Mouse (Mus musculus): ENCODE measurements around the gene Ddx6.

Gene Ddx6

GRCm38 (mm10) chr9:44643103-44643502 lies 38.4 kb downstream of the Ddx6 start:
- DNase-seq: no peak

DNA sequence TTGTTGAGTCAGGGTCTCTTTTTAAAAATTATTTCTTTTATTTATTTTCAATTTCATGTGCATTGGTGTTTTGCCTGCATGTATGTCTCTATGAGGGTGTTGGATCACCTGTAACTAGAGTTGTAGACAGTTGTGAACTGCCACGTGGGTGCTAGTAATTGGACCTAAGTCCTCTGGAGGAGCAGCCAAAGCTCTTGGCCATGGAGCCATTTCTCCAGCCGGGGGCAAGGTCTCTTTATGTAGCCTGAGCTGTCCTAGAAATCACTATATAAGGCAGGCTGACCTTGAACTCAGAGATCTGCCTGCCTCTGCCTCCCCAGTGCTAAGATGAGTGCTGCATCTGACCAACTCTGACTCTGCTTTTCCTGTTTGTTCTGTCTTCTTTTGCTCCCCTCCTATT lies 39.5 kb downstream of the Ddx6 start:
- DNase-seq: no peak

GRCm38 (mm10) chr9:44645481-44645880 lies 40.8 kb downstream of the Ddx6 start:
- peak; percentile 73 to 81 for DNase-seq

- DNase-seq: peak in 1 of 2 experiments; percentile 33
Observed at GRCm38 (mm10) chr9:44645924-44646323, 41.2 kb downstream of the Ddx6 start.

- DNase-seq: no peak
Observed at GRCm38 (mm10) chr9:44646366-44646765, 41.7 kb downstream of the Ddx6 start.

GRCm38 (mm10) chr9:44647026-44647425 lies 42.3 kb downstream of the Ddx6 start:
- DNase-seq: no peak

GRCm38 (mm10) chr9:44647656-44648055 lies 43.0 kb downstream of the Ddx6 start:
- DNase-seq: no peak

DNA sequence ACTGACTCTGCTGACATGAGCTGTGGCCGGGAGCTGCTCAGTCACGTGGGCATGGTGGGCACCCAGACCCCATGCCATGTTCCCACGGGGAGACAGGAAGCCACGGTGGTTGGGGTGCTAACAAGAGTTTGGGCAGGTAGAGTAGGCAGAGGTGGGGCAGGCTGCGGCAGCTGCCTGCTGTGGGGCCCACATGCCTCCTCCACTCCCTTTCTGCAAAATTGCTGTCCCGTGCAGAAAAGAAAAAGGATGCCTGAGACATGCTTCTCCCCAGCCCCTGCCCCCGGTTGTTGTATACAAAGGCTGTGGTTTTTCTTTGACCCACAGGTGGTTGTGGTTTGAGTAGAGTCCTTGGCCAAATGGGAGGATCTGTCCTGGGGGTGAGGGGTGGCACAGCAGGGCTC lies 44.2 kb downstream of the Ddx6 start:
- no peak for DNase-seq

GRCm38 (mm10) chr9:44652027-44652426 lies 47.3 kb downstream of the Ddx6 start:
- DNase-seq: peak; percentile 85 to 89

- no peak for DNase-seq
Observed at GRCm38 (mm10) chr9:44653896-44654295, 49.2 kb downstream of the Ddx6 start.

DNA sequence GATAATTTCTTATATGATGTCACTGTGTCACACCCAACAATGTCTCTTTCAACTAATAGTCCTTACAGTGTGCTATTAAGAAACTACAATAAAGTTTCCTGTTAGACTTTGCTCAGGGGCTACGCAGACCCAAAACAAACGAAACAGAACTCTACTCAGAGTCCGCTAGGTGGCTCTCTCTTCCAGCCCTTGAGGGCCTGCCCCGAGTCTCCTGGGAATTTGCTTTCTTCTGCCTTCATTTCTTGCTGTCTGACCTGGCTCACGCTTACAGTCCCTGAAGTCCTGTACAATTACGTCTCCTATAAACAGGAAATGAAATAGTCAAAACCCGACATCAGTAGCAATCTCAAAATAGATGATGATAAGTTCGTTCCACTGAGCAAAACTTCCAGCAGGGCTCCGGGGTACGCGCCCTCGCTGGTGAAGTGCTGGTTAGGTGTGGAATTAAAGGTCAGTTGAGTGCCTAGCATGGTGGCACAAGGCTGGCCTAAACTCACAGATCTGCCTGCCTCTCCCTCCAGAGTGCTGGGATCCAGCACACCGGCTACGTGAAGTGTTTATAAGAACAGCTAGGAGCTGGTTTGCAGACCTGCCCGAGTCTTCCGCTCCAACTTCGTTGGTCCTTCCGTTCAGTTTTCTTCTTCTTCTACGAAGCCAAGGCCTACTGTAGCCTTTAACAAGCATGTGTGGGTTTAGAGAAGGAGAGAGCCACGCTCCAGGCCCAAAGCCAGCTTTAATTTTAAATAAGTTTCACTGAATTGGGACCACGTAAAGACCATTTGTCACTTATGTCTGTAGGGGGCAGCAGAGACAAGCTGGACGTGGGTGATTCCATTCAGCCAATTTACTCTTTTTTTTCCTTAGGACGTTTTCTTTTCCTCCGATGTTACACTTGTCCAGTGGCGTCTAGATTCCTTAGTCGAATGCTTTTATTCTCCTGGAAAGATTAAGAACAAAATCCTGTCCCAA lies 50.7 kb downstream of the Ddx6 start:
- peak; percentile 71 to 82 for DNase-seq

- no peak for DNase-seq
Observed at GRCm38 (mm10) chr9:44663706-44664105, 59.0 kb downstream of the Ddx6 start.

DNA sequence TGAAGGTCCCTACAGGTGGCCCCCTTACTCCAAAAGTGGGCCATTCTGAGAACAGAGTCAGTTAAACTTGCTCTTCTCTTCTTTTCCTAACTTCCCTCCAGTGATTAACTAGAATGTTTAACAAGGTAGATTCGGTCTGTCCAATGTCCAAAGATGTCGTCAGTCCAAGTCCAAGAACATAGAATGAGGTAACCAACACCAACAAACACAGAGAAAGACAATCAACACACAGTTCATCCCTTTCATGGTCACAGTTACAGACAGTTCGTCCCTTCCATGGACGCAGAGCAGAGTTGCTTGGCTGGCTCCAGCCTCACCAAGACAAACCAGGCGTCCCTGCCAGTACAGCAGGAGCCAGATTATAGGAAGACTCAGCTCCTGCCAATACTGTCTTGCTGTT lies 66.7 kb downstream of the Ddx6 start:
- no peak for DNase-seq

- DNase-seq: no peak
Observed at GRCm38 (mm10) chr9:44672291-44672865, 67.7 kb downstream of the Ddx6 start.

GRCm38 (mm10) chr9:44673005-44673404 lies 68.3 kb downstream of the Ddx6 start, which contains the start of gene Treh:
Treh (plus strand) TSS chr9:44673233.
- no peak for DNase-seq

DNA sequence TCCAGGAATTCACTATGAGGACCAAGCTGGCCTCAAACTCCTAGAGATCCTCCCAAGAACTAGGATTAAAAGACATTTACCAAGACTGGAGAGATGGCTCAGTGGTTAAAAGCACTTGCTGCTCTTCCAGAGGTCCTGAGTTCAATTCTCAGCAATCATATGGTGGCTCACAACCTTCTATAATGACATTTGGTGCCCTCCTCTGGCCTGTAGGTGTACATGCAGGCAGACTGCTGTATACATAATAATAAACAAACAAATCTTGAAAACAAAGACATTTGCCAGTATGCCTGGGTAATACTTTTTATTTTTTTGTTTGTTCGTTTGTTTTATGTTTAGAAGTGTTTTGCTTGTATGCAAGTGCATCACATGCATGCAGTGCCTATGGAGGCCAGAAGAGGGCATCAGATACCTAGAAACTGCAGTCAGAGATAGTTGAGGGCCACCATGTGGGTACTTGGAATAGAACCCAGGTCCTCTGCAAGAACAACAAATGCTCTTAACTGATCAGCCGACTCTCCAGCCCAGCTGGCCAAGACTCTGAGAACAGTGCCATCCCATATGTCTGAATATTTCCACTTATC lies 73.7 kb downstream of the Ddx6 start:
- DNase-seq: no peak

GRCm38 (mm10) chr9:44679565-44679964 lies 74.9 kb downstream of the Ddx6 start:
- DNase-seq: no peak

DNA sequence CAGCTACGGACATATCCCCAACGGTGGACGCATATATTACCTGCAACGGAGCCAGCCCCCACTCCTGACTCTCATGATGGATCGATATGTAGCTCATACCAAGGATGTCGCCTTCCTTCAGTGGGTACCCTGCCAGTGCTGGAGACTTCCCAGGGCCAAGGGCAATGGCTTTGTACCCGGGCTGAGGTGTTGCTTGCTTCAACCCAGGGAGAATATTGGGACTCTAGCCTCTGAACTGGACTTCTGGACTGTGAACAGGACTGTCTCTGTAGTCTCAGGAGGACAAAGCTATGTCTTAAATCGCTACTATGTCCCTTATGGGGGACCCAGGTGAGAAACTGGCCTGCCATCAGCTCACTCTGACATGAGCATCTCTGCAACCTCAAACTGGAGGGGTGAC lies 78.4 kb downstream of the Ddx6 start:
- no peak for DNase-seq

GRCm38 (mm10) chr9:44685346-44686330 lies 80.9 kb downstream of the Ddx6 start:
- peak; percentile 88 to 89 for DNase-seq

DNA sequence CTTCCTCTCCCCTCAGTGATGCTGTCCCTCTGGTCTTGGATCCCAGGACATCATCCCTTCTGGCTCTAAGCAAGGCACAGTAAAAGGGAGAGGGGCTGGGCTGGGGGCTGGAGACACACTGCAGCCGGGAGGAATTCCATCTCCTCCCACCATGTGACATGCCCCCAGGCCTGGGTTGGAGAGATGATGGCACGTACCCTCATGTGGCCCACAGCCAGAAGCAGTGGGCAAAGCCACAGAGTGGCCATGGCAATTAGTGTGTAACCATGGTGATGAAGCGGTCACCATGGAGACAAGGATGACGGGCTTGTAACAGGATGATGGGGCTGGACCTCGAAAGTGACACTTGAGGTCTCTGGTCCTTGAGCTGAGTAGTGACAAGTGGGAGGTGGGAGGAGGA lies 81.9 kb downstream of the Ddx6 start:
- DNase-seq: peak; percentile 38

DNA sequence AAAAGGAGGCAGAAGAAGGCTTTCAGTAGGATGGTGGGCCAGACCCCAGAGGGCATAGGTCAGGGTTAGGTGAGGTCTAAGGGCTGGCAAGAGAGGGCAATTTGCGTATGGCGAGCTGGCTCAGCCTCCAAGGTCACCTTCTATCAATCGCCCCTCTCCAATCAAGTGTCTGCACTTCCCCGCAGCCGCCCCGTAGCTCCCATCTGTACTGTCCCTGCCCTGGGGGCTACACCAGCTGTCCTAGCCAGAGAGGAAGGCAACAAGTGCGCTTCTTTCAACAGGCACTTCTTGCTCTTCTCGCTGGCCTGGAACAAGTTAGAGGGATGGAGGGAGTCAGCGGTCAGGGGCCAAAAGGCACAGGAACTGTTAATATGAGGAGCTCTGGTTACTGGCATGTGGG lies 83.3 kb downstream of the Ddx6 start:
- peak in 1 of 2 experiments; percentile 1 for DNase-seq

Data from kidney, postnatal 4 days (tissue).